Mouse (Mus musculus) forebrain, embryonic 11.5 days (tissue): Measurements from ENCODE around the gene Bst2. TPM values are rescaled to one million over a fixed set of nuclear protein-coding genes. Genes with fewer than 3 reads are reported as not detected.

Source experiments
- ATAC-seq: fragments of 200-750 bp; cut with Nextera tagmentation; replicated peaks from 2 replicates; pipeline ENCODE4 v1.8.0; 2017; ENCODE audit warnings: moderate TSS enrichment; ENCODE audit not compliant: low FRiP score
- DNase-seq: peaks from one replicate; pipeline ENCODE4 v3.0.0-alpha.2; 2017; ENCODE audit warnings: low spot score
- H3K27ac ChIP-seq: fragments of 300-500 bp; sonication (generic); 2 replicates; pipeline ENCODE4 v1.5.1; 2014; ENCODE audit warnings: low read depth, low read length
- H3K27me3 ChIP-seq: fragments of 300-500 bp; sonication (generic); 2 replicates; pipeline ENCODE4 v1.6.1; 2014; ENCODE audit warnings: mild to moderate bottlenecking, low read length, mixed read lengths; ENCODE audit not compliant: control insufficient read depth, insufficient read depth
- H3K36me3 ChIP-seq: fragments of 300-500 bp; sonication (generic); 2 replicates; pipeline ENCODE4 v1.6.1; 2014; ENCODE audit warnings: mild to moderate bottlenecking, low read length, moderate library complexity, mixed read lengths; ENCODE audit not compliant: control insufficient read depth, insufficient read depth
- H3K4me1 ChIP-seq: fragments of 300-500 bp; sonication (generic); replicated peaks from 2 replicates; pipeline ENCODE4 v1.6.1; 2014; ENCODE audit warnings: low read length, mixed read lengths; ENCODE audit not compliant: control insufficient read depth, insufficient read depth
- H3K4me2 ChIP-seq: fragments of 300-500 bp; sonication (generic); 2 replicates; pipeline ENCODE4 v1.6.1; 2014; ENCODE audit warnings: low read depth, mild to moderate bottlenecking, low read length, moderate library complexity, mixed read lengths; ENCODE audit not compliant: severe bottlenecking
- H3K4me3 ChIP-seq: fragments of 300-500 bp; sonication (generic); 2 replicates; pipeline ENCODE4 v1.5.1; 2014; ENCODE audit warnings: low read depth, low read length
- H3K9ac ChIP-seq: fragments of 300-500 bp; sonication (generic); 2 replicates; pipeline ENCODE4 v1.6.1; 2014; ENCODE audit warnings: low read length
- H3K9me3 ChIP-seq: fragments of 300-500 bp; sonication (generic); 2 replicates; pipeline ENCODE4 v1.6.1; 2016; ENCODE audit warnings: low read length, mixed read lengths; ENCODE audit not compliant: control insufficient read depth
- WGBS: fragments of 180-500 bp; shearing (Covaris S2); extraction: QIAGEN DNeasy Blood & Tissue Kit; methylation state at CpG from one replicate; pipeline ENCODE4 v1.1.7; 2014; 5-methylcytosine and 5-hydroxymethylcytosine counted together
- polyA plus RNA-seq: library from polyadenylated mRNA; unstranded; fragments of >200 nt; fragmentation: Nextera tagmentation; extraction: Ambion mirVana; gene quantifications from 2 replicates; pipeline ENCODE4 v1.2.1, GENCODE M21; 2014

Gene Bst2
- polyA plus RNA-seq, 1 experiment from 2014 or later = 3.1 TPM

- peaks cover 2% of the 10 kb centered on the region; the same call in 1 of the 2 replicates for H3K36me3 ChIP-seq
- ATAC-seq = peak; percentile 57
Measured at GRCm38 (mm10) chr8:71495039-71495438, 42.2 kb downstream of the Bst2 start.

GRCm38 (mm10) chr8:71488454-71488853 lies 48.8 kb downstream of the Bst2 start:
- H3K4me2 ChIP-seq = peak overlapping the region; percentile 100
- H3K36me3 ChIP-seq = peaks cover 2% of the 10 kb centered on the region; the same call in 1 of the 2 replicates
- H3K9me3 ChIP-seq = no peaks in the 10 kb centered on the region
- peak overlapping the region; percentile 86; the same call in 1 of the 2 replicates for H3K27ac ChIP-seq
- under 1% methylated on average over 22 of the region's 22 CpGs for WGBS
- no peaks in the 10 kb centered on the region for H3K27me3 ChIP-seq
- ATAC-seq (peak; percentile 84), DNase-seq (peak; percentile 92)
- peak overlapping the region; percentile 76 for H3K9ac ChIP-seq
- peak overlapping the region; percentile 83 for H3K4me3 ChIP-seq
- peaks cover 14% of the 10 kb centered on the region for H3K4me1 ChIP-seq

More at GRCm38 (mm10) chr8:71495039-71495438, 42.2 kb downstream of the Bst2 start:
- H3K4me3 ChIP-seq = no peak overlapping the region
- no peak overlapping the region for H3K4me2 ChIP-seq
- H3K9ac ChIP-seq = no peak overlapping the region
- H3K9me3 ChIP-seq = no peaks in the 10 kb centered on the region
- DNase-seq = peak; percentile 90
- H3K27me3 ChIP-seq = no peaks in the 10 kb centered on the region
- H3K27ac ChIP-seq = no peak overlapping the region
- H3K4me1 ChIP-seq = peaks cover 6% of the 10 kb centered on the region; the same call in 1 of the 2 replicates
- WGBS = 31% methylated on average over 16 of the region's 16 CpGs

GRCm38 (mm10) chr8:71487691-71488445 lies 49.4 kb downstream of the Bst2 start, which contains the start of gene Gtpbp3:
Gene Gtpbp3, plus strand, starts transcription at chr8:71488103.
- H3K9ac ChIP-seq = peak within 1 kb of the TSS; percentile 76
- peak within 1 kb of the TSS; percentile 83 for H3K4me3 ChIP-seq
- peaks cover 2% of the 10 kb centered on the region; the same call in 1 of the 2 replicates for H3K36me3 ChIP-seq
- peak within 1 kb of the TSS; percentile 100 for H3K4me2 ChIP-seq
- no peaks in the 10 kb centered on the region for H3K27me3 ChIP-seq
- peak; percentile 31 for ATAC-seq
- under 1% methylated on average over 33 of the region's 33 CpGs for WGBS
- H3K4me1 ChIP-seq = peaks cover 14% of the 10 kb centered on the region
- no peaks in the 10 kb centered on the region for H3K9me3 ChIP-seq
- H3K27ac ChIP-seq = peak within 1 kb of the TSS; percentile 86
- peak; percentile 88 for DNase-seq

- no peak for DNase-seq
- no peak overlapping the region for H3K27ac ChIP-seq
Measured at GRCm38 (mm10) chr8:71486136-71486529, 51.1 kb downstream of the Bst2 start.

GRCm38 (mm10) chr8:71485142-71486135 lies 51.8 kb downstream of the Bst2 start, which contains the start of gene Ano8:
Gene Ano8, minus strand, starts transcription at chr8:71485963.
- peak within 1 kb of the TSS; percentile 92 for H3K4me3 ChIP-seq
- H3K4me1 ChIP-seq = peaks cover 14% of the 10 kb centered on the region
- H3K27ac ChIP-seq = peak within 1 kb of the TSS; percentile 78
- ATAC-seq = peak; percentile 70
- H3K36me3 ChIP-seq = no peaks in the 10 kb centered on the region; the same call in 1 of the 2 replicates
- peak within 1 kb of the TSS; percentile 98 for H3K9ac ChIP-seq
- no peaks in the 10 kb centered on the region for H3K9me3 ChIP-seq
- DNase-seq = peak; percentile 93
- H3K4me2 ChIP-seq = peak within 1 kb of the TSS; percentile 68
- WGBS = 5% methylated on average over 56 of the region's 58 CpGs
- no peaks in the 10 kb centered on the region for H3K27me3 ChIP-seq

More at GRCm38 (mm10) chr8:71486136-71486529, 51.1 kb downstream of the Bst2 start:
- H3K4me3 ChIP-seq = peak overlapping the region; percentile 92
- ATAC-seq = no peak
- H3K27me3 ChIP-seq = no peaks in the 10 kb centered on the region
- no peaks in the 10 kb centered on the region; the same call in 1 of the 2 replicates for H3K36me3 ChIP-seq
- 21% methylated on average over 7 of the region's 7 CpGs for WGBS
- H3K4me1 ChIP-seq = peaks cover 14% of the 10 kb centered on the region
- no peaks in the 10 kb centered on the region for H3K9me3 ChIP-seq
- peak overlapping the region; percentile 37 for H3K9ac ChIP-seq
- H3K4me2 ChIP-seq = peak overlapping the region; percentile 26; the same call in 1 of the 2 replicates

- 92% methylated on average over 19 of the region's 19 CpGs for whole genome bisulfite sequencing
- Histone ChIP-seq H3K27me3 (no peaks in the 10 kb centered on the region), H3K4me1 (peaks cover 14% of the 10 kb centered on the region), H3K27ac (no peak overlapping the region), H3K4me2 (peak overlapping the region; percentile 68), H3K9ac (peak overlapping the region; percentile 98), H3K9me3 (no peaks in the 10 kb centered on the region), H3K4me3 (peak overlapping the region; percentile 92), H3K36me3 (no peaks in the 10 kb centered on the region; the same call in none of the 2 replicates)
- ATAC-seq = no peak
- no peak for DNase-seq
Measured at GRCm38 (mm10) chr8:71484736-71485135, 52.5 kb downstream of the Bst2 start.
